In genomic region chr4:117019206-117020134, GRCm38 (mm10) we compare ENCODE assay signal across 7 mouse cellular contexts. TPM values are rescaled to one million over a fixed set of nuclear protein-coding genes. Genes with fewer than 3 reads are reported as not detected.
DNase-seq lines count a peak whose midpoint lies in the region; ATAC-seq lines count a peak whose summit lies in the region.

Gene Eif2b3, plus strand, starts transcription at chr4:117019402.

- H3K9ac ChIP-seq in embryonic facial prominence, embryonic 12.5 days = peak within 1 kb of the TSS; percentile 79
- peak within 1 kb of the TSS; percentile 81 for H3K9ac ChIP-seq in limb, embryonic 13.5 days
- H3K9ac ChIP-seq in midbrain, embryonic 16.5 days (ENCODE audit: low read depth, low read length) = peak within 1 kb of the TSS; percentile 77

- ATAC-seq in embryonic facial prominence, embryonic 12.5 days (ENCODE audit: insufficient number of reproducible peaks, insufficient read depth, low FRiP score, low TSS enrichment) = peak; percentile 93
- peak; percentile 94 for ATAC-seq in limb, embryonic 13.5 days (ENCODE audit: low FRiP score, low read depth)
- peak; percentile 97 for ATAC-seq in midbrain, embryonic 16.5 days

- peak; percentile 91 for DNase-seq in adrenal gland, postnatal 25 days
- DNase-seq in heart, adult 18-20 months = peak; percentile 92 to 94
- DNase-seq in kidney, adult 8-10 months = peak; percentile 85 to 89
- peak; percentile 86 to 93 for DNase-seq in spleen, postnatal 10 days (ENCODE audit: low spot score in 2 of 2)

- H3K4me2 ChIP-seq in embryonic facial prominence, embryonic 12.5 days (replicated peaks) = peak within 1 kb of the TSS; percentile 57
- H3K4me2 ChIP-seq in limb, embryonic 13.5 days (replicated peaks) = peak within 1 kb of the TSS; percentile 74
- peak within 1 kb of the TSS; percentile 82 for H3K4me2 ChIP-seq in midbrain, embryonic 16.5 days (ENCODE audit: low read length)

- H3K4me1 ChIP-seq in embryonic facial prominence, embryonic 12.5 days = peaks cover 8% of the 10 kb centered on the region
- H3K4me1 ChIP-seq in limb, embryonic 13.5 days = peaks cover 10% of the 10 kb centered on the region
- peaks cover 10% of the 10 kb centered on the region for H3K4me1 ChIP-seq in midbrain, embryonic 16.5 days (ENCODE audit: control insufficient read depth, insufficient read depth, low read length)

- under 1% methylated on average over 61 of the region's 61 CpGs for WGBS in embryonic facial prominence, embryonic 12.5 days
- WGBS in limb, embryonic 13.5 days = under 1% methylated on average over 61 of the region's 61 CpGs
- under 1% methylated on average over 61 of the region's 61 CpGs for WGBS in midbrain, embryonic 16.5 days

- peak within 1 kb of the TSS; percentile 76 for H3K4me3 ChIP-seq in embryonic facial prominence, embryonic 12.5 days
- H3K4me3 ChIP-seq in limb, embryonic 13.5 days = peak within 1 kb of the TSS; percentile 69
- H3K4me3 ChIP-seq in midbrain, embryonic 16.5 days (ENCODE audit: low read depth, low read length) = peak within 1 kb of the TSS; percentile 75

- H3K27ac ChIP-seq in embryonic facial prominence, embryonic 12.5 days = peak within 1 kb of the TSS; percentile 48; the same call in 1 of the 2 replicates
- peak within 1 kb of the TSS; percentile 61 for H3K27ac ChIP-seq in limb, embryonic 13.5 days
- H3K27ac ChIP-seq in midbrain, embryonic 16.5 days (ENCODE audit: low read length) = peak within 1 kb of the TSS; percentile 64

- no peaks in the 10 kb centered on the region for H3K9me3 ChIP-seq in embryonic facial prominence, embryonic 12.5 days
- no peaks in the 10 kb centered on the region for H3K9me3 ChIP-seq in limb, embryonic 13.5 days
- H3K9me3 ChIP-seq in midbrain, embryonic 16.5 days (replicated peaks; ENCODE audit: control insufficient read depth, low read length, poor library complexity, severe bottlenecking) = no peaks in the 10 kb centered on the region

- peaks cover 19% of the 10 kb centered on the region for H3K36me3 ChIP-seq in embryonic facial prominence, embryonic 12.5 days
- H3K36me3 ChIP-seq in limb, embryonic 13.5 days = peaks cover 19% of the 10 kb centered on the region
- peaks cover 11% of the 10 kb centered on the region; the same call in 1 of the 2 replicates for H3K36me3 ChIP-seq in midbrain, embryonic 16.5 days (ENCODE audit: control insufficient read depth, insufficient read depth, low read length)

- no peaks in the 10 kb centered on the region for H3K27me3 ChIP-seq in embryonic facial prominence, embryonic 12.5 days
- no peaks in the 10 kb centered on the region for H3K27me3 ChIP-seq in limb, embryonic 13.5 days
- no peaks in the 10 kb centered on the region for H3K27me3 ChIP-seq in midbrain, embryonic 16.5 days (ENCODE audit: control insufficient read depth, insufficient read depth, low read depth, low read length)

RNA-seq across cellular contexts. Expression of gene Eif2b3, which starts in this region (rescaled TPM):
- total RNA-seq in adrenal gland, postnatal 25 days (2021) = 33.3 and 34.4 TPM in 2 replicates
- 43.8 and 45.5 TPM in 2 replicates for polyA plus RNA-seq in embryonic facial prominence, embryonic 12.5 days (2016; fragmentation: Nextera tagmentation; extraction: Ambion mirVana)
- total RNA-seq in heart, adult 18-20 months (2021) = 10 to 100 TPM; 16.5 to 16.8 TPM
- polyA plus RNA-seq in limb, embryonic 13.5 days (2015; fragmentation: Nextera tagmentation; extraction: Ambion mirVana) = 47.0 and 49.9 TPM in 2 replicates
- polyA plus RNA-seq in midbrain, embryonic 16.5 days (2015; fragmentation: Nextera tagmentation; extraction: Ambion mirVana) = 48.9 and 49.8 TPM in 2 replicates

Comparison
In these comparisons a context has a peak if more than half of its experiments do, and no peak if none do; other contexts are left out.
1. Peak in every context shown above with its lines: DNase-seq, ATAC-seq, H3K4me3 ChIP-seq and H3K27ac ChIP-seq.